Mouse (Mus musculus) testis, postnatal 14 days (tissue): ENCODE results near the gene Tie1.

Experiments
- DNase-seq: peaks from one replicate; pipeline ENCODE4 v3.0.0; 2021; ENCODE audit warnings: low spot score

The Tie1 gene

GRCm38 (mm10) chr4:118472687-118473086, 17.2 kb downstream of the Tie1 start:
- no peak for DNase-seq

GRCm38 (mm10) chr4:118471281-118471680, 18.6 kb downstream of the Tie1 start:
- no peak for DNase-seq

- DNase-seq: no peak
These were observed 24.1 kb downstream of the Tie1 start for GRCm38 (mm10) chr4:118465697-118466163.

- no peak for DNase-seq
These were observed 24.9 kb downstream of the Tie1 start for GRCm38 (mm10) chr4:118464956-118465355.

- DNase-seq: no peak
These were observed 32.4 kb downstream of the Tie1 start, which contains the start of gene Mpl for GRCm38 (mm10) chr4:118457345-118457975. Gene Mpl, minus strand, starts transcription at chr4:118457513.

- no peak for DNase-seq
These were observed 43.3 kb downstream of the Tie1 start for GRCm38 (mm10) chr4:118446415-118447153.

- no peak for DNase-seq
These were observed 44.0 kb downstream of the Tie1 start for GRCm38 (mm10) chr4:118445781-118446414.

- no peak for DNase-seq
These were observed 44.8 kb downstream of the Tie1 start for GRCm38 (mm10) chr4:118445088-118445487.

- DNase-seq: peak; percentile 38
These were observed 52.0 kb downstream of the Tie1 start for GRCm38 (mm10) chr4:118437829-118438253.

GRCm38 (mm10) chr4:118436820-118437603, 52.8 kb downstream of the Tie1 start, which contains the start of gene Cdc20:
Gene Cdc20, minus strand, starts transcription at chr4:118437352.
- peak; percentile 96 for DNase-seq

GRCm38 (mm10) chr4:118432332-118432731, 57.5 kb downstream of the Tie1 start:
- DNase-seq: no peak

- DNase-seq: no peak
These were observed 60.5 kb downstream of the Tie1 start for GRCm38 (mm10) chr4:118429215-118429895.

- DNase-seq: no peak
These were observed 61.2 kb downstream of the Tie1 start for GRCm38 (mm10) chr4:118428531-118429214.

GRCm38 (mm10) chr4:118427768-118428451, 62.0 kb downstream of the Tie1 start, which contains the start of gene Elovl1:
Gene Elovl1, plus strand, starts transcription at chr4:118428093.
- DNase-seq: peak; percentile 85

GRCm38 (mm10) chr4:118427415-118427767, 62.5 kb downstream of the Tie1 start:
- DNase-seq: no peak

- DNase-seq: no peak
These were observed 64.5 kb downstream of the Tie1 start for GRCm38 (mm10) chr4:118425374-118425773.

- DNase-seq: no peak
These were observed 65.2 kb downstream of the Tie1 start for GRCm38 (mm10) chr4:118424541-118425160.

GRCm38 (mm10) chr4:118421384-118421783, 68.5 kb downstream of the Tie1 start:
- DNase-seq: no peak
